Mouse (Mus musculus) small intestine, adult 2 months (tissue): ENCODE measurements around the gene Mamdc4.

Experiments
- CTCF ChIP-seq: fragments of 200-500 bp; IDR thresholded peaks from 2 replicates; pipeline ENCODE4 v1.5.1; 2012; ENCODE audit warnings: low read depth, mild to moderate bottlenecking, control low read depth, inconsistent platforms, low read length, moderate library complexity, mixed read lengths; ENCODE audit not compliant: insufficient replicate concordance, insufficient read length; ENCODE audit errors: extremely low read depth
- POLR2A ChIP-seq: fragments of 200-500 bp; IDR thresholded peaks from 2 replicates; pipeline ENCODE4 v1.6.1; 2012; ENCODE audit warnings: low read depth, mild to moderate bottlenecking, control low read depth, inconsistent platforms, low read length, moderate library complexity

- TF ChIP-seq CTCF (peak; percentile 63; the same call in 1 of the 2 replicates), POLR2A (no peak)
Observed at GRCm38 (mm10) chr2:25551186-25551585, 23.5 kb downstream of the Mamdc4 start.
